Mouse (Mus musculus): ENCODE data around the gene Rrm1.

DNA sequence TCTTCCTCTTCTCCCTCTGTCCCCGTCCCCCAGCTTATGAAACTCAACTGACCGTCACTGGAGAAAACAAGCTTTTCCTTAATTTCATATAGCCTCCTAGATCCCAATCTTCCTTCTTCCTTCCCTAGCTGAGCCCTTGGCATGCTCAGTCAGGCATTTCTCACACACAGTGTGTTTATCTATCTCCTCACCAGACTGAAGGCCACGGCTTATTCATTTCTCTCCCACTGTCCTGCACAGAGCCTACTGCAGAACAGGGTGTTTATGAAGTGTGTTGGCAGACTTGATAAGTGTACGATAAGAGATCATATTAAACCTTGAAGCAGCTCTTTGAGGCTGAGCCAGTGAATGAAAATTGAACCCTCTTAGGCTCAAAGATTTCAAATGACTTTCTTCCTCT, 39.3 kb downstream of the Rrm1 start:
- TF ChIP-seq GATA1 (IDR thresholded peaks at IDR 0.05; ENCODE audit: low read length) (no peak), TAL1 (IDR thresholded peaks at IDR 0.05; ENCODE audit: low read length) (no peak)

All from erythroblast, embryonic 14.5 days (primary cell).